Mouse (Mus musculus): Measurements from ENCODE around the gene Angpt4. TPM values are rescaled to one million over a fixed set of nuclear protein-coding genes. Genes with fewer than 3 reads are reported as not detected.

Angpt4 gene
- total and polyA plus RNA-seq, 3 experiments, result 0.04 TPM; not detected in 2

GRCm38 (mm10) chr2:151949082-151949774 lies 38.2 kb downstream of the Angpt4 start:
- H3K9ac ChIP-seq (ENCODE audit: insufficient read depth, low read depth), result no peak overlapping the region
- TF ChIP-seq USF1 (IDR thresholded peaks at IDR 0.05; ENCODE audit: low read depth, low read length) (no peak), CHD1 (IDR thresholded peaks at IDR 0.05; ENCODE audit: low read depth, low read length) (no peak), SIN3A (IDR thresholded peaks at IDR 0.05; ENCODE audit: low read length) (no peak), MAZ (IDR thresholded peaks at IDR 0.05; ENCODE audit: low read depth, low read length) (no peak), NRF1 (IDR thresholded peaks at IDR 0.05; ENCODE audit: low read depth, low read length) (no peak), MYC (IDR thresholded peaks at IDR 0.05; ENCODE audit: low read depth, low read length) (no peak), KAT2A (IDR thresholded peaks at IDR 0.05; ENCODE audit: insufficient replicate concordance, low read length) (no peak), RCOR1 (conservative IDR thresholded peaks at IDR 0.05; ENCODE audit: low read depth, low read length) (no peak), ZMIZ1 (IDR thresholded peaks at IDR 0.05; ENCODE audit: low read depth, low read length) (no peak), ETS1 (conservative IDR thresholded peaks at IDR 0.05; ENCODE audit: low read depth, low read length) (no peak), ZC3H11A (IDR thresholded peaks at IDR 0.05; ENCODE audit: low read depth, low read length) (no peak), MAX (IDR thresholded peaks at IDR 0.05; ENCODE audit: low read length) (no peak), POLR2AphosphoS2 (IDR thresholded peaks at IDR 0.05; ENCODE audit: low read depth, low read length) (no peak)
- dilution Hi-C loops (cut with MboI; ENCODE audit: extremely low pct_ligation_motif_present, extremely low pct_unique_long_range_greater_than_20kb, low sequenced_read_pairs) (no loop called here), in situ Hi-C loops (cut with MboI; ENCODE audit: low pct_ligation_motif_present, low pct_unique_long_range_greater_than_20kb, low sequenced_read_pairs) (no loop called here)
- H3K36me3 ChIP-seq (replicated peaks in 1 of 2; ENCODE audit: control insufficient read depth in 1 of 2, insufficient read depth in 1 of 2, low read length in 1 of 2), result peaks cover 0 to 6% of the 10 kb centered on the region in 2 experiments
- no peak overlapping the region for H3K4me2 ChIP-seq (ENCODE audit: insufficient read depth, low read depth, poor library complexity, severe bottlenecking)
- H3K27me3 ChIP-seq (replicated peaks), result peaks cover 3% of the 10 kb centered on the region
- H3K4me3 ChIP-seq (replicated peaks in 1 of 3; ENCODE audit: low read depth in 2 of 3, low read length in 2 of 3, poor library complexity in 1 of 3), result no peak overlapping the region
- no peak for DNase-seq (ENCODE audit: extremely low read depth)
- no peaks in the 10 kb centered on the region for H3K79me2 ChIP-seq (replicated peaks; ENCODE audit: control insufficient read depth, extremely low read depth, insufficient read depth, poor library complexity, severe bottlenecking)
- no peaks in the 10 kb centered on the region for H3K9me3 ChIP-seq (replicated peaks; ENCODE audit: low read length)
- H3K27ac ChIP-seq (ENCODE audit: insufficient read depth, low read depth), result no peak overlapping the region
- peaks cover 0 to 4% of the 10 kb centered on the region in 2 experiments; a peak in 1 of 4 replicates for H3K4me1 ChIP-seq (ENCODE audit: control insufficient read depth in 1 of 2, insufficient read depth in 2 of 2)

DNA sequence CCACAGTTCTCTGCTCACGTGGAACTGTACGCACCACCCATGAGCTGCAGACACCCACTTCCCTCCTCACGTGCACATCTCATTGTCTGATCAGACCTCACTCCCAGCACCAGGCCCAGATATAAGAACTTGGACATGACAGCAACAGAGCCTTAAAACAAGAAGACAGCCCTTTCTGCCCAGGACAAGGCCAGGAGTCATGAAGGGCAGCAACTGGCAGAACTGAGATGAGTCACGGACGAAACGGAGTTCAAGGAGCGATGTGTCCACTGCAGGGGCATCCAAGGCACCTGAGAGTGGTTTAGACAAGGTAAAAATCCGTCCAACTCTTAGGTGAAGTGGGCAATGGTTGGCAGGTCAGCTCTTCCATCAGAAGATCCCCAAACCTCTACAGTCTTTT lies 42.7 kb downstream of the Angpt4 start:
- Histone ChIP-seq H3K4me3 (replicated peaks in 1 of 3; ENCODE audit: low read depth in 2 of 3, low read length in 2 of 3, poor library complexity in 1 of 3) (no peak overlapping the region), H3K79me2 (replicated peaks; ENCODE audit: control insufficient read depth, extremely low read depth, insufficient read depth, poor library complexity, severe bottlenecking) (no peaks in the 10 kb centered on the region), H3K27ac (ENCODE audit: insufficient read depth, low read depth) (no peak overlapping the region), H3K27me3 (replicated peaks) (peaks cover 1% of the 10 kb centered on the region), H3K9ac (ENCODE audit: insufficient read depth, low read depth) (no peak overlapping the region), H3K4me1 (ENCODE audit: control insufficient read depth in 1 of 2, insufficient read depth in 2 of 2) (peaks cover 8 to 14% of the 10 kb centered on the region in 2 experiments), H3K4me2 (ENCODE audit: insufficient read depth, low read depth, poor library complexity, severe bottlenecking) (no peak overlapping the region), H3K9me3 (replicated peaks; ENCODE audit: low read length) (no peaks in the 10 kb centered on the region), H3K36me3 (replicated peaks in 1 of 2; ENCODE audit: control insufficient read depth in 1 of 2, insufficient read depth in 1 of 2, low read length in 1 of 2) (peaks cover 0 to 6% of the 10 kb centered on the region in 2 experiments)
- no peak for TF ChIP-seq USF2 (conservative IDR thresholded peaks at IDR 0.05; ENCODE audit: low read depth, low read length)
- TF ChIP-seq SMC3 (IDR thresholded peaks at IDR 0.05; ENCODE audit: low read depth, low read length), result no peak
- no peak for TF ChIP-seq NELFE (IDR thresholded peaks at IDR 0.05; ENCODE audit: low read depth, low read length)
- TF ChIP-seq MAZ (IDR thresholded peaks at IDR 0.05; ENCODE audit: low read depth, low read length), result no peak
- TF ChIP-seq HCFC1 (IDR thresholded peaks at IDR 0.05; ENCODE audit: low read depth, low read length), result no peak
- TF ChIP-seq ZNF384 (IDR thresholded peaks at IDR 0.05; ENCODE audit: low read depth, low read length), result no peak
- no peak for TF ChIP-seq MYC (IDR thresholded peaks at IDR 0.05; ENCODE audit: low read depth, low read length)
- TF ChIP-seq CHD1 (IDR thresholded peaks at IDR 0.05; ENCODE audit: low read depth, low read length), result no peak
- TF ChIP-seq GABPA (IDR thresholded peaks at IDR 0.05; ENCODE audit: insufficient replicate concordance, low read depth, low read length), result no peak
- no peak for TF ChIP-seq JUND (conservative IDR thresholded peaks at IDR 0.05; ENCODE audit: low read depth, low read length)
- no peak for TF ChIP-seq NRF1 (IDR thresholded peaks at IDR 0.05; ENCODE audit: low read depth, low read length)
- no peak for TF ChIP-seq USF1 (IDR thresholded peaks at IDR 0.05; ENCODE audit: low read depth, low read length)
- no peak for TF ChIP-seq EP300 (IDR thresholded peaks at IDR 0.05; ENCODE audit: low read length)
- TF ChIP-seq UBTF (IDR thresholded peaks at IDR 0.05; ENCODE audit: low read depth, low read length), result no peak
- no peak for TF ChIP-seq MAX (IDR thresholded peaks at IDR 0.05; ENCODE audit: low read length)
- no peak for TF ChIP-seq RAD21 (IDR thresholded peaks at IDR 0.05; ENCODE audit: low read depth, low read length)
- in situ Hi-C loops (cut with MboI; ENCODE audit: low pct_ligation_motif_present, low pct_unique_long_range_greater_than_20kb, low sequenced_read_pairs) (no loop called here), dilution Hi-C loops (cut with MboI; ENCODE audit: extremely low pct_ligation_motif_present, extremely low pct_unique_long_range_greater_than_20kb, low sequenced_read_pairs) (no loop called here)
- no peak for DNase-seq (ENCODE audit: extremely low read depth)
